Mouse (Mus musculus) midbrain, embryonic 16.5 days (tissue): ENCODE data around the gene Kpna4. TPM values are rescaled to one million over a fixed set of nuclear protein-coding genes. Genes with fewer than 3 reads are reported as not detected.

Source experiments
- ATAC-seq: fragments of 200-750 bp; cut with Nextera tagmentation; 2 replicates; pipeline ENCODE4 v1.8.0; 2017; ENCODE audit warnings: moderate TSS enrichment
- H3K27ac ChIP-seq: fragments of 300-500 bp; sonication (generic); 2 replicates; pipeline ENCODE4 v1.5.1; 2014; ENCODE audit warnings: mild to moderate bottlenecking, low read length, mixed read lengths
- H3K27me3 ChIP-seq: fragments of 300-500 bp; sonication (generic); 2 replicates; pipeline ENCODE4 v1.6.1; 2014; ENCODE audit warnings: low read depth, low read length, mixed read lengths; ENCODE audit not compliant: control insufficient read depth, insufficient read depth
- H3K36me3 ChIP-seq: fragments of 300-500 bp; sonication (generic); 2 replicates; pipeline ENCODE4 v1.6.1; 2014; ENCODE audit warnings: mild to moderate bottlenecking, low read length, moderate library complexity, mixed read lengths; ENCODE audit not compliant: control insufficient read depth, insufficient read depth
- H3K4me1 ChIP-seq: fragments of 300-500 bp; sonication (generic); 2 replicates; pipeline ENCODE4 v1.6.1; 2014; ENCODE audit warnings: mild to moderate bottlenecking, low read length, mixed read lengths; ENCODE audit not compliant: control insufficient read depth, insufficient read depth
- H3K4me2 ChIP-seq: fragments of 300-500 bp; sonication (generic); 2 replicates; pipeline ENCODE4 v1.6.1; 2014; ENCODE audit warnings: mild to moderate bottlenecking, low read length, mixed read lengths
- H3K4me3 ChIP-seq: fragments of 300-500 bp; sonication (generic); 2 replicates; pipeline ENCODE4 v1.5.1; 2014; ENCODE audit warnings: low read depth, mild to moderate bottlenecking, low read length, moderate library complexity, mixed read lengths
- H3K9ac ChIP-seq: fragments of 300-500 bp; sonication (generic); 2 replicates; pipeline ENCODE4 v1.6.1; 2014; ENCODE audit warnings: low read depth, low read length, mixed read lengths
- H3K9me3 ChIP-seq: fragments of 300-500 bp; sonication (generic); replicated peaks from 2 replicates; pipeline ENCODE4 v1.6.1; 2014; ENCODE audit warnings: mild to moderate bottlenecking, low read length, mixed read lengths; ENCODE audit not compliant: control insufficient read depth, poor library complexity, severe bottlenecking
- WGBS: fragments of 180-500 bp; shearing (Covaris S2); extraction: QIAGEN DNeasy Blood & Tissue Kit; methylation state at CpG from one replicate; pipeline ENCODE4 v1.1.7; 2014; 5-methylcytosine and 5-hydroxymethylcytosine counted together
- polyA plus RNA-seq: library from polyadenylated mRNA; unstranded; fragments of >200 nt; fragmentation: Nextera tagmentation; extraction: Ambion mirVana; gene quantifications from 2 replicates; pipeline ENCODE4 v1.2.1, GENCODE M21; 2015

The Kpna4 gene
- polyA plus RNA-seq, 1 experiment from 2014 or later: 30.5 TPM

GRCm38 (mm10) chr3:69125891-69126508, 913 bp downstream of the Kpna4 start:
- H3K27me3 ChIP-seq: no peaks in the 10 kb centered on the region
- H3K36me3 ChIP-seq: no peaks in the 10 kb centered on the region
- under 1% methylated on average over 35 of the region's 35 CpGs for WGBS
- peak overlapping the region; percentile 63 for H3K4me2 ChIP-seq
- H3K27ac ChIP-seq: peak overlapping the region; percentile 96
- H3K4me1 ChIP-seq: peaks cover 25% of the 10 kb centered on the region
- H3K4me3 ChIP-seq: peak overlapping the region; percentile 97
- H3K9ac ChIP-seq: peak overlapping the region; percentile 86
- peak; percentile 25; the same call in 1 of the 2 replicates for ATAC-seq
- H3K9me3 ChIP-seq: no peaks in the 10 kb centered on the region

- peak overlapping the region; percentile 86 for H3K9ac ChIP-seq
- 12% methylated on average over 4 of the region's 4 CpGs for WGBS
Observed at GRCm38 (mm10) chr3:69125461-69125860, 1.5 kb downstream of the Kpna4 start.

GRCm38 (mm10) chr3:69118827-69119226, 8.1 kb downstream of the Kpna4 start:
- no peaks in the 10 kb centered on the region for H3K36me3 ChIP-seq
- H3K27ac ChIP-seq: no peak overlapping the region
- no peak overlapping the region for H3K9ac ChIP-seq
- no peak overlapping the region for H3K4me3 ChIP-seq
- H3K4me2 ChIP-seq: no peak overlapping the region
- ATAC-seq: no peak
- H3K9me3 ChIP-seq: no peaks in the 10 kb centered on the region
- peaks cover 13% of the 10 kb centered on the region for H3K4me1 ChIP-seq
- H3K27me3 ChIP-seq: no peaks in the 10 kb centered on the region
- 47% methylated on average over 3 of the region's 3 CpGs for WGBS

More at GRCm38 (mm10) chr3:69125461-69125860, 1.5 kb downstream of the Kpna4 start:
- Histone ChIP-seq H3K36me3 (no peaks in the 10 kb centered on the region), H3K4me3 (peak overlapping the region; percentile 97), H3K27me3 (no peaks in the 10 kb centered on the region), H3K4me2 (peak overlapping the region; percentile 63), H3K27ac (peak overlapping the region; percentile 96; the same call in 1 of the 2 replicates), H3K4me1 (peaks cover 25% of the 10 kb centered on the region), H3K9me3 (no peaks in the 10 kb centered on the region)
- ATAC-seq: no peak

GRCm38 (mm10) chr3:69114760-69115159, 12.2 kb downstream of the Kpna4 start:
- WGBS: 100% methylated on average over 1 of the region's 1 CpGs
- ATAC-seq: no peak
- Histone ChIP-seq H3K9ac (no peak overlapping the region), H3K4me2 (no peak overlapping the region), H3K4me3 (no peak overlapping the region), H3K9me3 (no peaks in the 10 kb centered on the region), H3K36me3 (no peaks in the 10 kb centered on the region), H3K27ac (no peak overlapping the region), H3K27me3 (no peaks in the 10 kb centered on the region), H3K4me1 (peaks cover 4% of the 10 kb centered on the region; the same call in 1 of the 2 replicates)

GRCm38 (mm10) chr3:69113956-69114355, 13.0 kb downstream of the Kpna4 start:
- Histone ChIP-seq H3K27ac (no peak overlapping the region), H3K4me2 (no peak overlapping the region), H3K9ac (no peak overlapping the region), H3K4me1 (peaks cover 4% of the 10 kb centered on the region; the same call in 1 of the 2 replicates), H3K36me3 (no peaks in the 10 kb centered on the region), H3K4me3 (no peak overlapping the region), H3K27me3 (no peaks in the 10 kb centered on the region), H3K9me3 (no peaks in the 10 kb centered on the region)
- WGBS: 83% methylated on average over 1 of the region's 1 CpGs
- ATAC-seq: no peak

- Histone ChIP-seq H3K4me1 (no peaks in the 10 kb centered on the region), H3K27ac (no peak overlapping the region), H3K36me3 (no peaks in the 10 kb centered on the region), H3K4me2 (no peak overlapping the region), H3K4me3 (no peak overlapping the region), H3K9me3 (no peaks in the 10 kb centered on the region), H3K27me3 (no peaks in the 10 kb centered on the region), H3K9ac (no peak overlapping the region)
- no peak for ATAC-seq
- WGBS: 95% methylated on average over 1 of the region's 1 CpGs
Observed at GRCm38 (mm10) chr3:69109079-69109478, 17.8 kb downstream of the Kpna4 start.

GRCm38 (mm10) chr3:69094456-69094855, 32.5 kb downstream of the Kpna4 start:
- Histone ChIP-seq H3K4me3 (no peak overlapping the region), H3K27ac (no peak overlapping the region), H3K9me3 (no peaks in the 10 kb centered on the region), H3K9ac (no peak overlapping the region), H3K36me3 (peaks cover 16% of the 10 kb centered on the region), H3K27me3 (no peaks in the 10 kb centered on the region), H3K4me2 (no peak overlapping the region), H3K4me1 (no peaks in the 10 kb centered on the region)
- 96% methylated on average over 7 of the region's 7 CpGs for WGBS
- no peak for ATAC-seq

GRCm38 (mm10) chr3:69064005-69064404, 62.9 kb downstream of the Kpna4 start:
- Histone ChIP-seq H3K9me3 (no peaks in the 10 kb centered on the region), H3K27ac (no peak overlapping the region), H3K9ac (no peak overlapping the region), H3K36me3 (no peaks in the 10 kb centered on the region), H3K27me3 (no peaks in the 10 kb centered on the region), H3K4me2 (no peak overlapping the region), H3K4me1 (no peaks in the 10 kb centered on the region), H3K4me3 (no peak overlapping the region)
- 46% methylated on average over 1 of the region's 1 CpGs for whole genome bisulfite sequencing
- no peak for ATAC-seq

GRCm38 (mm10) chr3:69062764-69063163, 64.1 kb downstream of the Kpna4 start:
- no peak overlapping the region for H3K4me2 ChIP-seq
- WGBS: 95% methylated on average over 1 of the region's 1 CpGs
- H3K9me3 ChIP-seq: no peaks in the 10 kb centered on the region
- no peak overlapping the region for H3K9ac ChIP-seq
- no peak overlapping the region for H3K4me3 ChIP-seq
- no peak overlapping the region for H3K27ac ChIP-seq
- no peak for ATAC-seq
- H3K36me3 ChIP-seq: no peaks in the 10 kb centered on the region
- H3K4me1 ChIP-seq: no peaks in the 10 kb centered on the region
- no peaks in the 10 kb centered on the region for H3K27me3 ChIP-seq
